Mouse (Mus musculus) bone marrow, adult 2 months (tissue): ENCODE results near the gene Maml3.

ENCODE experiments used
- CTCF ChIP-seq: fragments of 200-500 bp; IDR thresholded peaks from 2 replicates; pipeline ENCODE4 v1.5.1; 2011; ENCODE audit warnings: low read length, control low read depth; ENCODE audit not compliant: control insufficient read depth, insufficient read depth
- POLR2A ChIP-seq: fragments of 200-500 bp; IDR thresholded peaks from 2 replicates; pipeline ENCODE4 v1.6.1; 2011; ENCODE audit warnings: low read depth, mild to moderate bottlenecking, control low read depth, low read length, borderline replicate concordance; ENCODE audit not compliant: control insufficient read depth

DNA sequence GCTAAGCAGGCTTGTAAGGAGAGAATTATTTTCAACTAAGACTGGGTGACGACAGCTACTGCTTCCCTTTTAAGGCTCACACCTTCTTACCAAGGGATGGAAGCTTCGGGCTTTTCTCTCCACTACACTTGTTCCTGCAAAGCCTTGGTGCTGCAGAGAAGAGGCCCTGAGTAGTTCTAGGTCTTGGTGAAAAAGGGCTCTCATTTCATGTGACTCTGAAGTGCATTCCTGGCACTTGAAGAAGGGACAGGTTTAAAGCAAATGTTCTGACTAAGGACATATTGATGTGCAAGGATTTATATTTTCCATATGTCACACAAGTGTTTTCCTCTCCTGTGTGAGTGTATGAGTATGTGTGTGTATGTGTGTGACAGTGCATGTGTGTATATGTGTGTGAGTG is 134.4 kb downstream of the Maml3 start:
- TF ChIP-seq POLR2A (no peak), CTCF (no peak)
